Comparison of ENCODE assay signal across 9 mouse cellular contexts in the genomic region with DNA sequence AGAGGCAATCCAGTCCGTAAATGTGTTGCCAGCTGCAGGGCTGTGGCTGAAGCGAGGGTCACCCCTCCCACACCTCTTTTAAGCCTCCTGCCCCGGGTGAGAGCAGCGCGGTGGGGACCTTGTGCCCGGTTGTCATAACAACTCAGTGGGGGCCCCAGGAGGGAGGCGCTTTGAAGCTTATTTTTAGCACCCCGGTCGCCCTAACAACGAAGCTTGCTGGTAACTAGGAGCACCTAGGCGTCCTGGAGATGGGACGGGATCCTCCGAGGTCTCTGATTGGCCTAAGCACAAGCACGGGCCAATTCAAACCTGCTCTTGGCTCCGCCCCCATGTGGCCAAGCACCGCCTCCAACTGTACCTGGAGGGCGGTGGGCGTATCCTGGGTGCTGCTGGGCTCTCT. TPM values are rescaled to one million over a fixed set of nuclear protein-coding genes. Genes with fewer than 3 reads are reported as not detected.
DNase-seq lines count a peak whose midpoint lies in the region; ATAC-seq and TF ChIP-seq lines count a peak whose summit lies in the region.
"Had no signal": no experiment of that assay in that cellular context is flagged by ENCODE, and none has a peak within 500 bp of the region (broad histone marks: within the 10 kb centered on the region; RNA-seq: fewer than 3 reads in every experiment).

No protein-coding gene starts in this region.

- H3K9ac ChIP-seq in forebrain, embryonic 13.5 days, result no peak overlapping the region
- peak overlapping the region; percentile 29; the same call in 1 of the 2 replicates for H3K9ac ChIP-seq in midbrain, embryonic 13.5 days (replicated peaks)

- no peak for TF ChIP-seq CTCF in layer of hippocampus, adult 2 months (conservative IDR thresholded peaks at IDR 0.05)

- H3K4me3 ChIP-seq in forebrain, embryonic 13.5 days, result no peak overlapping the region
- peak overlapping the region; percentile 20; the same call in 1 of the 2 replicates for H3K4me3 ChIP-seq in layer of hippocampus, adult 2 months
- H3K4me3 ChIP-seq in midbrain, embryonic 13.5 days (replicated peaks), result no peak overlapping the region

- H3K4me2 ChIP-seq in forebrain, embryonic 13.5 days, result peak overlapping the region; percentile 44
- peak overlapping the region; percentile 45 for H3K4me2 ChIP-seq in midbrain, embryonic 13.5 days (replicated peaks)

- H3K27me3 ChIP-seq in forebrain, embryonic 13.5 days, result peaks cover 21% of the 10 kb centered on the region
- peaks cover 12% of the 10 kb centered on the region for H3K27me3 ChIP-seq in midbrain, embryonic 13.5 days

- no peaks in the 10 kb centered on the region for H3K36me3 ChIP-seq in forebrain, embryonic 13.5 days (ENCODE audit: poor library complexity, severe bottlenecking)
- H3K36me3 ChIP-seq in midbrain, embryonic 13.5 days, result no peaks in the 10 kb centered on the region; the same call in 1 of the 2 replicates

- H3K9me3 ChIP-seq in forebrain, embryonic 13.5 days (replicated peaks), result no peaks in the 10 kb centered on the region
- H3K9me3 ChIP-seq in midbrain, embryonic 13.5 days, result no peaks in the 10 kb centered on the region

- ATAC-seq in forebrain, embryonic 13.5 days, result peak; percentile 55; the same call in 1 of the 2 replicates
- ATAC-seq in midbrain, embryonic 13.5 days, result peak; percentile 54

- H3K4me1 ChIP-seq in forebrain, embryonic 13.5 days, result peaks cover 41% of the 10 kb centered on the region
- peaks cover 46% of the 10 kb centered on the region for H3K4me1 ChIP-seq in midbrain, embryonic 13.5 days (replicated peaks)

- 4% methylated on average over 18 of the region's 18 CpGs for WGBS in forebrain, embryonic 13.5 days
- WGBS in midbrain, embryonic 13.5 days, result 2% methylated on average over 18 of the region's 18 CpGs

- peak; percentile 58 for DNase-seq in ovary, adult 18-20 months (ENCODE audit: low spot score)
- DNase-seq in ovary, postnatal 10 days (ENCODE audit: low spot score), result no peak
- peak; percentile 52 to 74 for DNase-seq in layer of hippocampus, adult 2 months (ENCODE audit: low spot score in 2 of 2)
- peak; percentile 66 for DNase-seq in thymus, postnatal 0 days (ENCODE audit: low spot score)
- DNase-seq in urinary bladder, postnatal 4 days (ENCODE audit: low spot score in 2 of 2), result no peak
- DNase-seq in T-cell, adult 2 months (ENCODE audit: low spot score), result no peak

- H3K27ac ChIP-seq in forebrain, embryonic 13.5 days, result no peak overlapping the region
- peak overlapping the region; percentile 86 for H3K27ac ChIP-seq in layer of hippocampus, adult 2 months
- H3K27ac ChIP-seq in midbrain, embryonic 13.5 days, result no peak overlapping the region
- H3K27ac ChIP-seq: macrophage had no signal

RNA-seq across cellular contexts. Expression of gene Necab2, which starts 19.6 kb away (rescaled TPM):
- 13.3 and 15.3 TPM in 2 replicates for polyA plus RNA-seq in forebrain, embryonic 13.5 days (2015; fragmentation: Nextera tagmentation; extraction: Ambion mirVana)
- total RNA-seq in layer of hippocampus, adult 2 months (2021), result 100 to 1,000 TPM in 1 of 2 experiments, 10 to 100 TPM in 1; 99.0 to 104 TPM
- 34.9 and 37.6 TPM in 2 replicates for polyA plus RNA-seq in midbrain, embryonic 13.5 days (2015; fragmentation: Nextera tagmentation; extraction: Ambion mirVana)
- 0.12 TPM in 2 replicates for polyA plus RNA-seq in thymus, postnatal 0 days (2015; fragmentation: Nextera tagmentation; extraction: Ambion mirVana)
- polyA plus RNA-seq: macrophage had no signal

RNA-seq across cellular contexts. Expression of gene Osgin1, which starts 32.2 kb away (rescaled TPM):
- polyA plus RNA-seq in forebrain, embryonic 13.5 days (2015; fragmentation: Nextera tagmentation; extraction: Ambion mirVana), result 0.14 and 0.37 TPM in 2 replicates
- total RNA-seq in layer of hippocampus, adult 2 months (2021), result 1 to 10 TPM in 1 of 2 experiments, under 1 TPM in 1; 0.18 to 1.3 TPM
- 0.10 and 0.28 TPM in 2 replicates for polyA plus RNA-seq in midbrain, embryonic 13.5 days (2015; fragmentation: Nextera tagmentation; extraction: Ambion mirVana)
- polyA plus RNA-seq in thymus, postnatal 0 days (2015; fragmentation: Nextera tagmentation; extraction: Ambion mirVana), result 1.4 and 1.6 TPM in 2 replicates

RNA-seq across cellular contexts. Expression of gene Slc38a8, which starts 35.4 kb away (rescaled TPM):
- not detected in 2 replicates for polyA plus RNA-seq in forebrain, embryonic 13.5 days (2015; fragmentation: Nextera tagmentation; extraction: Ambion mirVana)
- under 1 TPM in 1 of 2 experiments, not detected in 1; 0.41 TPM for total RNA-seq in layer of hippocampus, adult 2 months (2021)
- polyA plus RNA-seq in midbrain, embryonic 13.5 days (2015; fragmentation: Nextera tagmentation; extraction: Ambion mirVana), result not detected in 2 replicates
- polyA plus RNA-seq in thymus, postnatal 0 days (2015; fragmentation: Nextera tagmentation; extraction: Ambion mirVana), result 0.18 TPM in 1 of 2 replicates, not detected in the other
- polyA plus RNA-seq: macrophage had no signal

Comparison
In these comparisons a context has a peak if more than half of its experiments do, and no peak if none do; other contexts are left out.
1. DNase-seq: peak in ovary, adult 18-20 months (single experiment), layer of hippocampus, adult 2 months (2 of 2) and thymus, postnatal 0 days (single experiment); none in ovary, postnatal 10 days (single experiment), urinary bladder, postnatal 4 days (0 of 2) and T-cell, adult 2 months (single experiment).
2. RNA of gene Necab2, which starts 19.6 kb away (polyA plus RNA-seq): 34.9 to 37.6 TPM in midbrain, embryonic 13.5 days and 13.3 to 15.3 TPM in forebrain, embryonic 13.5 days; 0.12 TPM in thymus, postnatal 0 days; every median in the first group is over 10 times any median in the second.